Mouse (Mus musculus): Measurements from ENCODE around the gene Hnrnpf. TPM values are rescaled to one million over a fixed set of nuclear protein-coding genes. Genes with fewer than 3 reads are reported as not detected.

Gene Hnrnpf
- polyA plus RNA-seq, 1 experiment from 2014 or later = 270 TPM

DNA sequence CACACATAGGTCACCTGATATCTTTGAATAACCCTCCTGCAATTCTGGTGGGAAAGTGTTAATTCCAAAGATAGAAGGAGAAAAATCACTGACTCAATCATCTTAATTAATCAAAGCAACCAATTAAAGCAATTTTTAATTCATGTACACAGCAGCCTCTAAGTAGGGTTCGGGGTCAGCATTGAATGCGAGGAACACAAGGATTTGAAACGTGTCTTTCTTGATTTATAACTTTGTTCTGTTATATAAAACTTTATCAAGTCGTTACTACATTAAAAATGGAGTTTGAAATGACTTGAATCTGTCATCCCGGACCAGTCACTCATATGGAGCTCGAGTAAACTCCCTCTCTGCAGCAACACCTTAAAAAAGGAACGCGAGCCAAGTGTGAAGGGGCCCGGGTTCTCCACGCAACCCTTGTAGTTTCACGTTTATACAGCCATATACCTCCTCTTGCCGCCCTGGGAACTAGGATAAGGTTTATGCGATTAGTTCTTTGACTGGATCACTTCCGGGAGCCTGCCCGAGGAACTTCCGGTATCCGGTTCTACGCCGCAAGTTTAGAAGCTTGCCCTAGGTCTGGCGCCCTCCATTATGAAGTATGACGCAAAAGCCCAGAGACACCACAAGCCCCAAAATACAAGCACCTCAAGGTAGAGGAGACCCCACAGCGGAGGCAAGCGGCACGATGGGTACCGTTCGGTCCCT, 21.3 kb upstream of the Hnrnpf start:
- Histone ChIP-seq H3K27me3 (ENCODE audit: insufficient read depth, low read length) (no peaks in the 10 kb centered on the region), H3K27ac (ENCODE audit: low read depth) (peak overlapping the region; percentile 99), H3K4me1 (ENCODE audit: insufficient read depth) (peaks cover 18% of the 10 kb centered on the region), H3K4me2 (ENCODE audit: low read depth, low read length) (peak overlapping the region; percentile 81), H3K9me3 (ENCODE audit: low read length) (no peaks in the 10 kb centered on the region), H3K4me3 (ENCODE audit: low read depth, low read length) (peak overlapping the region; percentile 61), H3K36me3 (replicated peaks; ENCODE audit: insufficient read depth, low read length) (no peaks in the 10 kb centered on the region), H3K9ac (replicated peaks) (peak overlapping the region; percentile 76)
- 7% methylated on average over 26 of the region's 26 CpGs for WGBS (ENCODE audit: insufficient replicate concordance)
- TF ChIP-seq CTCF (IDR thresholded peaks at IDR 0.05; ENCODE audit: low read depth) (no peak), EP300 (IDR thresholded peaks at IDR 0.05; ENCODE audit: low read depth) (peak; percentile 57)
- ATAC-seq (peak; percentile 79), DNase-seq (no peak)

DNA sequence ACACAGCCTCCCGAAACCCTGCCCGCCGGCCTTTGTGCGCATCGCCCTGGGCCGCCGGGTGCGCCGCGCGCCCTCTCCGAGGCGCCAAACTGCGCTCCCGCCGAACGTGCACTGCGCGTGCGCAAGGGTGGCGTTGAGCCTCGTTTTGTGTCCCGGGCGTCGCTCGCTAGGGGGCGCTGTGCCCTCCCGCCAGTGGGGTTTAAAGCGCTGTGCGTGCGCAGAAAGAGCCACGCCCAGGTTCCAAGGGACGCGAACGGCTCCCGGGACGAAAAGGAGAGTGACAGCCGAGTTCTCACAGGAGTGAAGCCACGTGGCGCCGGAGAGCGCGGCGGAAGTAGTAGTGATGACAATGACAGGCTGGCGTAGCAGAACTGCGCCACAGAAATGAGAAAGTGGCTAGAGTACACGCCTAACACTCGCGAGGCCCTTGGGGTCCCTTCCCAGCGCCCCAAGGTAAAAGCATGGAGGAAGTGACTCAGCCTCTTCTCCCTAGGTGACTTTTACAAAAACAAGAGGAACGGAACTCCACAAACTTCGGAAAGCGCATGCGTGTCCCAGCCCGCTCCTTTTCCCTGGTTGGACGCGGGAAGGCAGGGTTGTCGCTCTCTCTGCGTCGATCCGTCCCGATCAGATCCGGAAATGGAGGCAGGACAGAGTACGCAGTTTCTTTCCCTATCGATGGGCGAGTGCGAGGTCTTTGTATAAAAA, 20.6 kb upstream of the Hnrnpf start:
- Histone ChIP-seq H3K27ac (ENCODE audit: low read depth) (peak overlapping the region; percentile 99), H3K4me1 (ENCODE audit: insufficient read depth) (peaks cover 18% of the 10 kb centered on the region), H3K4me2 (ENCODE audit: low read depth, low read length) (peak overlapping the region; percentile 81), H3K27me3 (ENCODE audit: insufficient read depth, low read length) (no peaks in the 10 kb centered on the region), H3K36me3 (replicated peaks; ENCODE audit: insufficient read depth, low read length) (no peaks in the 10 kb centered on the region), H3K4me3 (ENCODE audit: low read depth, low read length) (peak overlapping the region; percentile 61), H3K9ac (replicated peaks) (peak overlapping the region; percentile 76), H3K9me3 (ENCODE audit: low read length) (no peaks in the 10 kb centered on the region)
- peak; percentile 91 for ATAC-seq
- DNase-seq = peak; percentile 100
- TF ChIP-seq EP300 (IDR thresholded peaks at IDR 0.05; ENCODE audit: low read depth) (peak; percentile 55; the same call in 1 of the 2 replicates), CTCF (IDR thresholded peaks at IDR 0.05; ENCODE audit: low read depth) (peak; percentile 100)
- under 1% methylated on average over 67 of the region's 67 CpGs for WGBS (ENCODE audit: insufficient replicate concordance)

DNA sequence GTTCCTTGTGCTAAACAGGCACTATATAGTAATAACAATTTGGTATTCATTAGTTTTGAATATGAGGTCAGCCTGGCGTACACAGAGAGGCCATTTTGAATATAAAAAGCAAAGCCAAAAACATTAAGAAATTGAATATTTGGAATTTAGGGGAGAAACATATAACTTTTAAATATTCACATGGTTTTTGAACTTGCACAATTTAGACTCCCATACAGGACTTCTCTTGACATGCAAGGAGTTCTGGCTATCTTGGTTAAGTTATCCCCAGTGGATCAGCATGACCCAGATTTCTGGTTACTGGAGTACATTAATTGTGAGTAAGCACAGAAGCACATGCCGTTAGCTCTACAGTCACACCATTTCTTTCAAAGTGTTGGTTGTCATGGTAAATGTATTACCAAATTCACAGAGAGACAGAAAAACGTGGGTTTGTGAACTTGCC, 19.7 kb upstream of the Hnrnpf start:
- TF ChIP-seq CTCF (IDR thresholded peaks at IDR 0.05; ENCODE audit: low read depth) (no peak), EP300 (IDR thresholded peaks at IDR 0.05; ENCODE audit: low read depth) (no peak)
- H3K9ac ChIP-seq (replicated peaks) = peak overlapping the region; percentile 76
- peak overlapping the region; percentile 81 for H3K4me2 ChIP-seq (ENCODE audit: low read depth, low read length)
- no peaks in the 10 kb centered on the region for H3K9me3 ChIP-seq (ENCODE audit: low read length)
- no peak for ATAC-seq
- H3K36me3 ChIP-seq (replicated peaks; ENCODE audit: insufficient read depth, low read length) = no peaks in the 10 kb centered on the region
- peak overlapping the region; percentile 99 for H3K27ac ChIP-seq (ENCODE audit: low read depth)
- H3K27me3 ChIP-seq (ENCODE audit: insufficient read depth, low read length) = no peaks in the 10 kb centered on the region
- no peak for DNase-seq
- 34% methylated on average over 3 of the region's 3 CpGs for WGBS (ENCODE audit: insufficient replicate concordance)
- peak overlapping the region; percentile 61 for H3K4me3 ChIP-seq (ENCODE audit: low read depth, low read length)
- H3K4me1 ChIP-seq (ENCODE audit: insufficient read depth) = peaks cover 13% of the 10 kb centered on the region

DNA sequence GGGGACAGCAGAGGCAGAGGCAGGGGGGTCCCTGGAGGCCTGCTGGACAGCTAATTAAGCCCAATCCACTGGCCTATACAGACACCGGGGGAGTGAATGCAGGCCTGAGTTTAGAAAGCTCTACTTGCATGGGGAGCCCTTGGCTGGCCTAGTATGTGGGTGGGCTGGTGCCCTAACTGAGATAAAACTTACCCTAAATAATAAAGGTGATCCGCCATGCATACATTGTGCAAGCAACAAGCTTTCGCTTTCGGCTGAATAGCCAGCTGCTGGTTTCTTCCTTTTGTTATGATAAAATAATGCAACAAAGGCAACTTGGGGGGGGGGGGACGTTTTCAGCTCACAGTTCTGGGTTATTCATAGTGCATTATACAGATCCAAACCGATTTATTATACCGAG, 18.9 kb upstream of the Hnrnpf start:
- Histone ChIP-seq H3K27ac (ENCODE audit: low read depth) (peak overlapping the region; percentile 99), H3K4me2 (ENCODE audit: low read depth, low read length) (peak overlapping the region; percentile 81; the same call in 1 of the 2 replicates), H3K9ac (replicated peaks) (no peak overlapping the region), H3K27me3 (ENCODE audit: insufficient read depth, low read length) (no peaks in the 10 kb centered on the region), H3K4me1 (ENCODE audit: insufficient read depth) (peaks cover 13% of the 10 kb centered on the region), H3K36me3 (replicated peaks; ENCODE audit: insufficient read depth, low read length) (no peaks in the 10 kb centered on the region), H3K9me3 (ENCODE audit: low read length) (no peaks in the 10 kb centered on the region), H3K4me3 (ENCODE audit: low read depth, low read length) (no peak overlapping the region)
- no peak for DNase-seq
- no peak for TF ChIP-seq CTCF (IDR thresholded peaks at IDR 0.05; ENCODE audit: low read depth)
- no peak for TF ChIP-seq EP300 (IDR thresholded peaks at IDR 0.05; ENCODE audit: low read depth)
- no peak for ATAC-seq
- WGBS (ENCODE audit: insufficient replicate concordance) = 77% methylated on average over 7 of the region's 7 CpGs

DNA sequence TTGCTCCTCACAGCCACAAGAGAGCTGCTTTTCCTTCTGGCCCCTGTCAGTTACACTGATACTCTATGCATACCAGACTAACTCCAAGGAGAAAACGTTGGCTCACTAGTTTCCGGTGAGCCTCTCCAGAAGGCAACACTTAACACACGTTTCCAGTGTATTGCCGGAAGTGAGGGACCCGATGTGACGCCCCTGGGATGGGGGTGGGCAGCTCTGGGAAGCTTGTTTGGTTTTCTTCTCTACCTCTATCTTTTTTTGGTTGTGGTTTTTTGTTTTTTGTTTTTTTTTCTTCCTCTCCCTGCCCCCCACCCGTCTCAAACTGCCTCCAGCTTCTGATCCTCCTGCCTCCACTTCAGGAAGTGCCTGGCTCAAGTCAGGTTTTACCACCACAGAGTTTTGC, 18.1 kb upstream of the Hnrnpf start:
- TF ChIP-seq EP300 (IDR thresholded peaks at IDR 0.05; ENCODE audit: low read depth) (no peak), CTCF (IDR thresholded peaks at IDR 0.05; ENCODE audit: low read depth) (no peak)
- DNase-seq (no peak), ATAC-seq (no peak)
- no peaks in the 10 kb centered on the region for H3K9me3 ChIP-seq (ENCODE audit: low read length)
- no peak overlapping the region for H3K4me3 ChIP-seq (ENCODE audit: low read depth, low read length)
- peak overlapping the region; percentile 9; the same call in 1 of the 2 replicates for H3K4me2 ChIP-seq (ENCODE audit: low read depth, low read length)
- peak overlapping the region; percentile 99 for H3K27ac ChIP-seq (ENCODE audit: low read depth)
- H3K36me3 ChIP-seq (replicated peaks; ENCODE audit: insufficient read depth, low read length) = no peaks in the 10 kb centered on the region
- H3K9ac ChIP-seq (replicated peaks) = peak overlapping the region; percentile 53; the same call in 1 of the 2 replicates
- H3K27me3 ChIP-seq (ENCODE audit: insufficient read depth, low read length) = no peaks in the 10 kb centered on the region
- peaks cover 13% of the 10 kb centered on the region for H3K4me1 ChIP-seq (ENCODE audit: insufficient read depth)
- 25% methylated on average over 7 of the region's 7 CpGs for WGBS (ENCODE audit: insufficient replicate concordance)

DNA sequence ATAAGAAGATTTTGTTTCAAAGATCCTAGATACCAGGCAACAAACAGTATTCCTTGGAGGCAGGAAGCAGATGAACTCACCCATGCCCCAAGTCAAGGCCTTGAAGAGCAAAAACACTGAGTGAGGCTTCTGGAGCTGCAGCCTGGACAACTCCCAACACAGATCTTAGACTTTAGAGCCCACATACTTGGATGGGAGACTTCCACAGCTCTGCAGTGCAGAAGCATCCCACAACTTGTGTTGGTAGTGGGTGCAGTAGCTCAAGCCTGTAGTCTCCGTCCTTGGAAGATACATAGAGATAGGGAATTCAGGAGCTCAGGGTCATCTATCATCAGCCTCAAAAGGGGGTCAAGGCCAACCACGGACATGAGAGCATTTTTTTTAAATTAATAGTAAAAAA, 14.2 kb upstream of the Hnrnpf start:
- no peak overlapping the region for H3K4me3 ChIP-seq (ENCODE audit: low read depth, low read length)
- 82% methylated on average over 2 of the region's 2 CpGs for WGBS (ENCODE audit: insufficient replicate concordance)
- no peak overlapping the region for H3K4me2 ChIP-seq (ENCODE audit: low read depth, low read length)
- H3K27ac ChIP-seq (ENCODE audit: low read depth) = no peak overlapping the region
- no peaks in the 10 kb centered on the region for H3K9me3 ChIP-seq (ENCODE audit: low read length)
- H3K27me3 ChIP-seq (ENCODE audit: insufficient read depth, low read length) = no peaks in the 10 kb centered on the region
- TF ChIP-seq EP300 (IDR thresholded peaks at IDR 0.05; ENCODE audit: low read depth) = no peak
- no peak for TF ChIP-seq CTCF (IDR thresholded peaks at IDR 0.05; ENCODE audit: low read depth)
- H3K36me3 ChIP-seq (replicated peaks; ENCODE audit: insufficient read depth, low read length) = no peaks in the 10 kb centered on the region
- no peak overlapping the region for H3K9ac ChIP-seq (replicated peaks)
- DNase-seq (no peak), ATAC-seq (no peak)
- H3K4me1 ChIP-seq (ENCODE audit: insufficient read depth) = peaks cover 21% of the 10 kb centered on the region

Data from liver, postnatal 0 days (tissue).